Mouse (Mus musculus) E14TG2a.4 (cell line): ENCODE measurements around the gene Gm37240.

Experiments
- CTCF ChIP-seq: conservative IDR thresholded peaks from 2 replicates; pipeline ENCODE4 v1.5.1; 2014; ENCODE audit warnings: low read length
- NANOG ChIP-seq: IDR thresholded peaks from 2 replicates; pipeline ENCODE4 v1.6.1; 2014; ENCODE audit warnings: borderline replicate concordance, low read length, mixed read lengths

- TF ChIP-seq CTCF (no peak), NANOG (no peak)
Measured at GRCm38 (mm10) chr3:85201785-85202184, 685.5 kb downstream of the Gm37240 start.
